Mouse (Mus musculus): ENCODE results near the gene Elobl. TPM values are rescaled to one million over a fixed set of nuclear protein-coding genes. Genes with fewer than 3 reads are reported as not detected.
A peak's percentile ranks its signal among the peaks of the same experiment; 100 is the strongest.

Elobl gene
- polyA plus RNA-seq, 2 experiments: not detected

DNA sequence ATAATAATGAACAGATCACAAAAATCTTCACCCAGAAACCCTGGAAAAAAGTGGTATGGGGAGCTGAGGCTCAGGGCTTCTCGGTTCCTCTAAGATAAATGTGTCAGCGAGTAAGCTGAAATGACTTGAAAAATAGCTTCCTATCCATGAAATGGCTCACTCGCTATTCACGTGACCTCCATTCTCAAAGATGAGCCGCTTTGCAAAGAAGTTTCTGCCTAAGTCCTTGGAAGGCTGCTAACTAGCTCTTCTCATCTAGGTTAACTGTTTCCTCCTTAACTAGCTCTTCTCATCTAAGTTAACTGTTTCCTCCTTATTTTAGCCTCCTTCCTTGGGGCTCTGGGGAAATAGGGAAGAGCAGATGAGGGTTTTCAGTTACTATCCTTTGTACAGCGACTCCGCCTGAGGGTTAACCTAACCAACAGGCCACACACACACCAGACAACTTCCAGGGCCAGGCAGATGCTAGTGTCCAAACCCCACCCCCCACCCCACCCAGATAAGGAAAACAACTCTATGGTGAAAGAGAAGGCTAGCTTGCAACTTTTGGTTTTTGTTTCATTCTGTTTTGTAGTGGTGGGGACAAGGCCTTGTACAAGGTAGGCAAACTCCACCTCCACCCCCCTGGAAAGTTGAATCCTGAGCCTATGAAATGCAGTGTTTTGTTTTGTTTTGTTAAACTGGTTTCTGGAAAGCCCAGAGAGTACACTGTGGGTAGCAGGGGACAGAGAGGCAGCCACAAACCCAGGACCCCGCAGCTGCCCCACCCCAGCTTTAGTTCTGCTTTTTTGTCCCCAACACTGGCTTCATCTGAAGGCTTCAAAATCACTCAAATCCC lies 16.7 kb downstream of the Elobl start:
- peaks cover 28% of the 10 kb centered on the region for H3K36me3 ChIP-seq (ENCODE audit: control insufficient read depth, insufficient read depth, low read length)
- H3K9ac ChIP-seq (ENCODE audit: low read depth, low read length, severe bottlenecking): no peak overlapping the region
- H3K4me2 ChIP-seq (replicated peaks; ENCODE audit: low read depth, low read length, severe bottlenecking): no peak overlapping the region
- WGBS: 87% methylated on average over 8 of the region's 8 CpGs
- ATAC-seq (ENCODE audit: low FRiP score, low read depth) (no peak), DNase-seq (ENCODE audit: low spot score) (no peak)
- no peak overlapping the region for H3K4me3 ChIP-seq (replicated peaks; ENCODE audit: low read length)
- no peaks in the 10 kb centered on the region for H3K9me3 ChIP-seq (ENCODE audit: control insufficient read depth, low read length)
- no peaks in the 10 kb centered on the region for H3K27me3 ChIP-seq (ENCODE audit: control insufficient read depth, insufficient read depth, low read length)
- H3K4me1 ChIP-seq (ENCODE audit: control insufficient read depth, insufficient read depth, low read length): peaks cover 7% of the 10 kb centered on the region; the same call in 1 of the 2 replicates
- TF ChIP-seq POLR2A (IDR thresholded peaks at IDR 0.05; ENCODE audit: borderline replicate concordance, extremely low read depth, insufficient read depth, insufficient read length): no peak
- H3K27ac ChIP-seq (replicated peaks; ENCODE audit: low read depth, low read length): no peak overlapping the region

DNA sequence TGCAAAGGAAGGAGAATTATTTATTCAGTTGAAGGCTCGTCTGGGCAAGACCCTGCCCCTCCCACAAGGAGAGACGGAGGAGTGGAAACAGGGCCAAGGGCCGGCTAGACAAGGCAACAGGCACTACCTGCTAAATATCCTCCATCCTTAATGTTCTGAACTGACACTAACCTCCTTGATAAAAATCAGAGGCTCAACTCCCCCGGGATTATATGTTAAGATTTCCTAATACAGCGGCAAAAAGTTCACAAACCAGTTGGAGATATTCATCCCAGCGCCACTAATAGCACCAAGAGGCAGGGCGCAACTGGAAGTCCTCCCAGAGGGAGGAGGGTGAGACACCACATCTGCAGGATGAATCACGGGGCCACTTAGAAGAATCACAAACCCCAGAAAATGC lies 17.8 kb downstream of the Elobl start:
- Histone ChIP-seq H3K4me1 (ENCODE audit: control insufficient read depth, insufficient read depth, low read length) (peaks cover 3% of the 10 kb centered on the region; the same call in 1 of the 2 replicates), H3K27ac (replicated peaks; ENCODE audit: low read depth, low read length) (no peak overlapping the region), H3K9me3 (ENCODE audit: control insufficient read depth, low read length) (no peaks in the 10 kb centered on the region), H3K4me3 (replicated peaks; ENCODE audit: low read length) (no peak overlapping the region), H3K4me2 (replicated peaks; ENCODE audit: low read depth, low read length, severe bottlenecking) (no peak overlapping the region), H3K27me3 (ENCODE audit: control insufficient read depth, insufficient read depth, low read length) (no peaks in the 10 kb centered on the region), H3K9ac (ENCODE audit: low read depth, low read length, severe bottlenecking) (no peak overlapping the region), H3K36me3 (ENCODE audit: control insufficient read depth, insufficient read depth, low read length) (peaks cover 39% of the 10 kb centered on the region)
- DNase-seq (ENCODE audit: low spot score) (peak; percentile 11), ATAC-seq (ENCODE audit: low FRiP score, low read depth) (no peak)
- TF ChIP-seq POLR2A (IDR thresholded peaks at IDR 0.05; ENCODE audit: borderline replicate concordance, extremely low read depth, insufficient read depth, insufficient read length): no peak
- 75% methylated on average over 8 of the region's 8 CpGs for WGBS

DNA sequence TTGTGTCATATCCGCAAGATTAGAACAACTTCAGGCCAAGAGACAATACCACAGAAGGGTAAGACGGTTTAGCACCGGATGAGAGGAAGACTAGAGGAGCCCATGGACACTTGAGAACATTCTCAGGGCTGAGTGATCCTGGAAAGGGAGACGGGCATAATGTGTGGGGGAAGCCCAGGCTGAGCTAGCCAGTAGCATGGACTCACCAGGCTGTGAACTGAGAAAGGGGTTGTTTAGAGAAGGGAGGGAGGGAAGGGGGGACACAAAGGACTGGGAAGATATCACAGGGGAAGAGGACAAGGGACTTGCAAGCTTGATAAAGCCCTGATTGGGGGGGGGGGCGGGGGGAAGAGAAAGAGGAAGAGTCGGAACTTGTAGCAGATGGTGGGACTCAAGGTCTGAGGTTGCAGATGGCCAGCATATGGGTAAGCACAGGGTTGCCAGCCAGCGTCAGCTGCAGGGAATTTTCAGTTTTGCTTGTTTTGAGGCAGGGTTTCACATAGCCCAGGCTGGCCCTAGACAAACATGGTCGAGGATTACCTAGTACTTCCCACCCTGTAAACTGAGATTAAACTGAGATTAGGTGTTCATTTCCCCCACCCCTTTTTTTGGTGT lies 20.7 kb downstream of the Elobl start:
- no peak overlapping the region for H3K4me2 ChIP-seq (replicated peaks; ENCODE audit: low read depth, low read length, severe bottlenecking)
- H3K4me3 ChIP-seq (replicated peaks; ENCODE audit: low read length): no peak overlapping the region
- 78% methylated on average over 8 of the region's 8 CpGs for WGBS
- no peaks in the 10 kb centered on the region for H3K27me3 ChIP-seq (ENCODE audit: control insufficient read depth, insufficient read depth, low read length)
- DNase-seq (ENCODE audit: low spot score) (no peak), ATAC-seq (ENCODE audit: low FRiP score, low read depth) (no peak)
- H3K4me1 ChIP-seq (ENCODE audit: control insufficient read depth, insufficient read depth, low read length): no peaks in the 10 kb centered on the region
- H3K27ac ChIP-seq (replicated peaks; ENCODE audit: low read depth, low read length): no peak overlapping the region
- peaks cover 46% of the 10 kb centered on the region for H3K36me3 ChIP-seq (ENCODE audit: control insufficient read depth, insufficient read depth, low read length)
- H3K9me3 ChIP-seq (ENCODE audit: control insufficient read depth, low read length): no peaks in the 10 kb centered on the region
- no peak overlapping the region for H3K9ac ChIP-seq (ENCODE audit: low read depth, low read length, severe bottlenecking)
- TF ChIP-seq POLR2A (IDR thresholded peaks at IDR 0.05; ENCODE audit: borderline replicate concordance, extremely low read depth, insufficient read depth, insufficient read length): no peak

GRCm38 (mm10) chr11:88941489-88941888 lies 25.2 kb downstream of the Elobl start:
- H3K36me3 ChIP-seq (ENCODE audit: control insufficient read depth, insufficient read depth, low read length): peaks cover 45% of the 10 kb centered on the region

DNA sequence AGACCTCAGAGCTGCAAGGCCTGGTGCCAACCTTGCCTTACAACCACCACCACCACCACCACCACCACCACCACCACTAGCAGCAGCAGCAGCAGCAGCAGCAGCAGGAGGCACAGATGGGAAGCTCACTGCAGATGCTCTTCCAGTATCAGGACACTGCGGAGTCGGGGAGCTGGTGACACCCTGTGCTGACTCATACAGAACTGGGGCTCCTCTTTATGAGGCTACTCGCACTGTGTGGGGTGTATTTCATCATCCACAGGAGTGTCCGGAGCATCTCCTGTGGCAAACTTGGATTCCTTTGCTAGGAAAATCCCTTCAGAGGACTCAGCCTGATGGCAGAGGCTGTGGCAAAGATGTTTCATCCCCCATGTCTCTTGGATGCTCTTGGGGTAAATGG lies 27.1 kb downstream of the Elobl start:
- Histone ChIP-seq H3K4me1 (ENCODE audit: control insufficient read depth, insufficient read depth, low read length) (no peaks in the 10 kb centered on the region), H3K36me3 (ENCODE audit: control insufficient read depth, insufficient read depth, low read length) (peaks cover 38% of the 10 kb centered on the region), H3K27ac (replicated peaks; ENCODE audit: low read depth, low read length) (no peak overlapping the region), H3K27me3 (ENCODE audit: control insufficient read depth, insufficient read depth, low read length) (no peaks in the 10 kb centered on the region), H3K9me3 (ENCODE audit: control insufficient read depth, low read length) (no peaks in the 10 kb centered on the region), H3K4me3 (replicated peaks; ENCODE audit: low read length) (no peak overlapping the region), H3K9ac (ENCODE audit: low read depth, low read length, severe bottlenecking) (no peak overlapping the region), H3K4me2 (replicated peaks; ENCODE audit: low read depth, low read length, severe bottlenecking) (no peak overlapping the region)
- ATAC-seq (ENCODE audit: low FRiP score, low read depth): no peak
- 93% methylated on average over 4 of the region's 4 CpGs for WGBS
- DNase-seq (ENCODE audit: low spot score): no peak
- TF ChIP-seq POLR2A (IDR thresholded peaks at IDR 0.05; ENCODE audit: borderline replicate concordance, extremely low read depth, insufficient read depth, insufficient read length): no peak

More at GRCm38 (mm10) chr11:88941489-88941888, 25.2 kb downstream of the Elobl start:
- TF ChIP-seq POLR2A (IDR thresholded peaks at IDR 0.05; ENCODE audit: borderline replicate concordance, extremely low read depth, insufficient read depth, insufficient read length): no peak
- Histone ChIP-seq H3K4me3 (replicated peaks; ENCODE audit: low read length) (no peak overlapping the region), H3K9ac (ENCODE audit: low read depth, low read length, severe bottlenecking) (no peak overlapping the region), H3K27me3 (ENCODE audit: control insufficient read depth, insufficient read depth, low read length) (no peaks in the 10 kb centered on the region), H3K4me1 (ENCODE audit: control insufficient read depth, insufficient read depth, low read length) (no peaks in the 10 kb centered on the region), H3K4me2 (replicated peaks; ENCODE audit: low read depth, low read length, severe bottlenecking) (no peak overlapping the region), H3K27ac (replicated peaks; ENCODE audit: low read depth, low read length) (no peak overlapping the region), H3K9me3 (ENCODE audit: control insufficient read depth, low read length) (no peaks in the 10 kb centered on the region)
- ATAC-seq (ENCODE audit: low FRiP score, low read depth) (no peak), DNase-seq (ENCODE audit: low spot score) (no peak)
- 73% methylated on average over 12 of the region's 12 CpGs for WGBS
